Mouse (Mus musculus) cerebellum, adult 2 months (tissue): ENCODE data around the gene Adam15. TPM values are rescaled to one million over a fixed set of nuclear protein-coding genes. Genes with fewer than 3 reads are reported as not detected.

Experiments
- DNase-seq, 2 experiments: peaks; one replicate each; pipeline ENCODE4 v3.0.0; 2021
- H3K27ac ChIP-seq: fragments of 200-500 bp; 2 replicates; pipeline ENCODE4 v1.5.1; 2012; ENCODE audit warnings: low read length, control low read depth, inconsistent platforms; ENCODE audit not compliant: insufficient read depth
- H3K27me3 ChIP-seq: fragments of 200-500 bp; 2 replicates; pipeline ENCODE4 v1.6.1; 2012; ENCODE audit warnings: inconsistent platforms, mild to moderate bottlenecking, low read length, moderate library complexity; ENCODE audit not compliant: control insufficient read depth, insufficient read depth
- H3K4me1 ChIP-seq: fragments of 200-500 bp; 2 replicates; pipeline ENCODE4 v1.6.1; 2011; ENCODE audit warnings: low read length; ENCODE audit not compliant: control insufficient read depth, insufficient read depth
- H3K4me3 ChIP-seq: fragments of 200-500 bp; replicated peaks from 2 replicates; pipeline ENCODE3; 2011; ENCODE audit warnings: mild to moderate bottlenecking, low read depth, low read length, control low read depth; ENCODE audit not compliant: insufficient read depth
- CTCF ChIP-seq: fragments of 200-500 bp; IDR thresholded peaks from 2 replicates; pipeline ENCODE4 v1.5.1; 2011; ENCODE audit warnings: low read depth, mild to moderate bottlenecking, control low read depth, low read length, moderate library complexity, borderline replicate concordance; ENCODE audit not compliant: insufficient read depth
- POLR2A ChIP-seq: fragments of 200-500 bp; IDR thresholded peaks from 2 replicates; pipeline ENCODE4 v1.6.1; 2011; ENCODE audit warnings: low read length, control low read depth, borderline replicate concordance; ENCODE audit not compliant: insufficient read depth
- WGBS: fragments of 180-500 bp; shearing (Covaris S2); methylation state at CpG from one replicate; pipeline ENCODE4 v1.1.7; 2018; 5-methylcytosine and 5-hydroxymethylcytosine counted together
- polyA plus RNA-seq: library from polyadenylated mRNA; depleted of rRNA; stranded (reverse); fragments of >200 nt; gene quantifications from 2 replicates; pipeline ENCODE4 v1.2.3, GENCODE M21; 2012

The Adam15 gene
- polyA plus RNA-seq, 1 experiment: 142 TPM

GRCm38 (mm10) chr3:89340465-89340864 is 9.3 kb downstream of the Adam15 start:
- peak; percentile 61 to 79 for DNase-seq
- TF ChIP-seq POLR2A: no peak
- peak; percentile 96 for TF ChIP-seq CTCF
- Histone ChIP-seq H3K27me3 (no peaks in the 10 kb centered on the region), H3K27ac (no peak overlapping the region), H3K4me3 (no peak overlapping the region), H3K4me1 (no peaks in the 10 kb centered on the region)
- 9% methylated on average over 11 of the region's 11 CpGs for WGBS

DNA sequence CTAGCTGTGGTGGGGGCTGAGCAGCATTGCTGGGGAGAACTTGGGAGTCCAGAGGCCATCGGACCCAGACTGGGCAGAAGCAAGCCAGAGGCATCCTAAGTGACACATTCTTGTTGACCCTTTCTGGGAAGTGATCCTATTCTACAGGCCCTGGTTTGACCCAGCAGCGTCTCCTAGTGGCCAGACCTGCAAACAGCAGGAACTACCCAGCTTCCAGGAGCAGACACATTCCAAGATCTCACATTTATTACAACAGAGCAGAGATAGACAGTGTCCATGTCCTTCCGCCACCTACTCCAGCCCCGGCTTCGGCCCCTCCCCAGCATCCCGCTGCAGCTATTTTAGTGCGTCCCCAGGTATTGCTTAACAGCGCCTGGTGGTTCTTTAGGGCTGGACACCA is 10.4 kb downstream of the Adam15 start:
- TF ChIP-seq POLR2A (no peak), CTCF (peak; percentile 74)
- no peak overlapping the region for H3K27ac ChIP-seq
- H3K27me3 ChIP-seq: no peaks in the 10 kb centered on the region
- no peak overlapping the region for H3K4me3 ChIP-seq
- peak in 1 of 2 experiments; percentile 55 for DNase-seq
- no peaks in the 10 kb centered on the region for H3K4me1 ChIP-seq
- 46% methylated on average over 8 of the region's 8 CpGs for WGBS

DNA sequence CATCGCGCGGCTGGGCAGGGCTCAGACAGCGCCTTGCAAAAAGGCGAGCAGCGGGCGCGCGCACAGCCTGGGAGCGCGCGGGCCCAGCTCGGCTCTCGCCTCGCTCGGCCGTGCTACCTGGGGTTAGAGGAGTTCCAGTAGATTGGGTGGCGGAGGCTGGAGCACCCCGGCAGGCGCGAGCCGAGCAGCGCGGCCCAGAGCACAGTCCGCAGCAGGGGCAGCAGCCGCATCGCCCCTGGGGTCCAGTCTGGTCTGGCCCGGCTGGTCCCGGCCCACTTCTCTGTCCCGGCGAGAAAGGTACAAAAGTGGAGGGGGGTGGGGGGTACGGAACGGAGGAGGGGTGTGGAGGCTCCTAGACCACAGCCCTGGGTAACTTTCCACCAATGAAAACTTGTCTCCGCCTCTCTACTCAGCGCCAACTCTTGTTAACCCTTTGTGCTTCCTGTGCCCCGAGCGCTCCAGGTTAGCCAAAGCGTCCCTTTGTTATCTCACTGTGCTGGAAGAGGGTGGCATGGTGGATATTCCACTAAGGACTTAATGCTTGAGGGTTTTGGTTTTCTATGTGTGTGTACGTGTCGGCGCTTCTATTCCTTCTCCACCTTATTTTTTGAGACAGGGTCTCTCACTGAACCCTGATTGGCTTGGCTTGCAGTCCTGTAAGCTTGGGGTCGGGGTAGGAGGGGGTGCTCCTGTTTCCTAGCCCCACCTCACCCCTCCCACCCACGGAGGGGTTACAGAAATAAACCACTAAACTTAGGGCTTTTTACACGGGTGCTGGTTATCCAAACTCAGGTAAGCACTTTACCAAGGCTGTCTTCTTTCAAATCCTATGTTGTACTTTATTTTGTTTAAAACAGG is 11.8 kb downstream of the Adam15 start, which contains the start of gene Efna4:
Gene Efna4 (minus strand): TSS at position 308 of the 858 bp plus-strand sequence.
- no peaks in the 10 kb centered on the region for H3K27me3 ChIP-seq
- H3K4me1 ChIP-seq: no peaks in the 10 kb centered on the region
- no peak for DNase-seq
- TF ChIP-seq POLR2A (no peak), CTCF (no peak)
- no peak within 1 kb of the TSS for H3K27ac ChIP-seq
- 3% methylated on average over 44 of the region's 44 CpGs for WGBS
- H3K4me3 ChIP-seq: peak within 1 kb of the TSS; percentile 54

DNA sequence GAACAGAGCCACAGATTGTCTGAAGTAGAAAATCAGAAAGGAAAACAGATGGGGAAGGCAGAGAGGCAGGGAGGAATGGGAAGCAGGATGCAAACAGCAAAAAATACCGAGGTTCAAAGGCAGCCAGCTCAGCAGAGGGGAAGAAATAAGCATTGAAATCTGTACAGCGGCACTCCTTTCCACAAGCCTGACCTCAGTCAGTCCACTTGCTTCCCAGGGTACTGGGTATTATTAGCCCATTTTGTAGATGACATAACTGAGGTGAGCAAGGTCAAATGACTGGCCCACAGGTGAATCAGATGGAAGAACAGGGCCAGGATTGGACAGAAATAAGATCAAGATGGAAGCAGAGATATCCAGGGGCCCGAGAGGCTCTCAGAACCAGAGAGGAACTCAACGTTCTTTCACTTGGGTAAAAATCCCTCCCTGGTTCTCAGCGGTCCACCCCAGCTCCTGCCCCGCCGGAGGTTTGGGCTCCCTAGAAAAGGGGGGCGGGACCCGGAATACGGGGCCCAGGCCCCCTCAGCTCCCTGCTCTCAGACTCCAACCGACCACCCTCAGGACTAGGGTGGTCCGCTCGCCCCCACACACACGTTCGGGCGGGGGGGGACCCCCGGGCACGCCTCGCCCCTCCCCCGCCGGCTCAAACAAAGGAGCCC is 12.6 kb downstream of the Adam15 start:
- peak overlapping the region; percentile 54 for H3K4me3 ChIP-seq
- H3K27me3 ChIP-seq: no peaks in the 10 kb centered on the region
- WGBS: 8% methylated on average over 21 of the region's 21 CpGs
- H3K4me1 ChIP-seq: no peaks in the 10 kb centered on the region; the same call in 1 of the 2 replicates
- TF ChIP-seq POLR2A (no peak), CTCF (no peak)
- no peak overlapping the region for H3K27ac ChIP-seq
- no peak for DNase-seq

- 80% methylated on average over 6 of the region's 6 CpGs for WGBS
- TF ChIP-seq POLR2A: no peak
- no peak for TF ChIP-seq CTCF
- Histone ChIP-seq H3K4me3 (no peak overlapping the region), H3K27me3 (no peaks in the 10 kb centered on the region), H3K27ac (no peak overlapping the region), H3K4me1 (no peaks in the 10 kb centered on the region; the same call in 1 of the 2 replicates)
- no peak for DNase-seq
Observed at GRCm38 (mm10) chr3:89336529-89336928, 13.3 kb downstream of the Adam15 start.

GRCm38 (mm10) chr3:89333053-89333452 is 16.7 kb downstream of the Adam15 start:
- Histone ChIP-seq H3K27me3 (no peaks in the 10 kb centered on the region), H3K4me1 (no peaks in the 10 kb centered on the region; the same call in 1 of the 2 replicates), H3K4me3 (no peak overlapping the region), H3K27ac (no peak overlapping the region)
- TF ChIP-seq POLR2A: no peak
- 25% methylated on average over 11 of the region's 11 CpGs for WGBS
- DNase-seq: no peak

GRCm38 (mm10) chr3:89332476-89332875 is 17.3 kb downstream of the Adam15 start:
- H3K4me1 ChIP-seq: no peaks in the 10 kb centered on the region; the same call in 1 of the 2 replicates
- DNase-seq: no peak

More at GRCm38 (mm10) chr3:89332476-89332875, 17.3 kb downstream of the Adam15 start:
- no peak overlapping the region for H3K27ac ChIP-seq
- WGBS: 25% methylated on average over 12 of the region's 12 CpGs
- H3K27me3 ChIP-seq: no peaks in the 10 kb centered on the region
- no peak overlapping the region for H3K4me3 ChIP-seq
- TF ChIP-seq CTCF: no peak
- TF ChIP-seq POLR2A: no peak
